Mouse (Mus musculus) erythroblast, adult 5-6 weeks (primary cell): ENCODE results near the gene Alkbh2. TPM values are rescaled to one million over a fixed set of nuclear protein-coding genes. Genes with fewer than 3 reads are reported as not detected.

Experiments
- ATAC-seq: replicated peaks from 2 replicates; pipeline ENCODE4 v1.8.0; 2016; ENCODE audit warnings: moderate number of reproducible peaks, mild to moderate bottlenecking, moderate TSS enrichment, inconsistent platforms; ENCODE audit not compliant: poor library complexity, low FRiP score, severe bottlenecking
- total RNA-seq, 2 experiments: library from RNA; stranded (forward) in 1 of 2; stranded (reverse) in 1 of 2; fragments of 150-400 nt in 1 of 2; fragments of 200-764, 138-1000 nt in 1 of 2; gene quantifications; 2 replicates each; pipeline versions ENCODE4 v1.2.3 to v1.2.4; 2015 to 2017; ENCODE audit warnings: low replicate concordance in 2 of 2

Gene Alkbh2
- total RNA-seq, 2 experiments from 2014 or later: 2.5 TPM; not detected in 1

GRCm38 (mm10) chr5:114113334-114113733 lies 14.7 kb downstream of the Alkbh2 start:
- no peak for ATAC-seq

GRCm38 (mm10) chr5:114106391-114106935 lies 21.6 kb downstream of the Alkbh2 start:
- no peak for ATAC-seq

DNA sequence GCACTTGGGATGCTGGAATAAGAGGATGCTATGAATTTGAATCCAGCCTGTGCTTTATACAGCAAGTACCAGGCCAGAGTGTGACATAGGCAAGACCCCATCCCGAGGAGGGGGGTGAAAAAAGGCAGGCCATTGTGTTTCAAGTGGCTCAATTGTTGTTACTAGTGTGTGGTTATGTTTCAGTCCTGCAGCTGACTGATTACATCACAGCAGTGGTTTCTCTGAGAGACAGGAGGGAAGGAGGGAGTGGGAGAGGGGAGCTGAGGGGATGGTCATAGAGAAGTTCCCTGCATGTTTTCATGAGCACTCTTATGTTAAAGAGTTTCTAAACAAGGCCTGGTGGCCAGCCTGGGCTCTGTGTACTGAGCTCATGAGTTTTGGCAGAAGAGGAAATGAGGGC lies 25.2 kb downstream of the Alkbh2 start:
- no peak for ATAC-seq

DNA sequence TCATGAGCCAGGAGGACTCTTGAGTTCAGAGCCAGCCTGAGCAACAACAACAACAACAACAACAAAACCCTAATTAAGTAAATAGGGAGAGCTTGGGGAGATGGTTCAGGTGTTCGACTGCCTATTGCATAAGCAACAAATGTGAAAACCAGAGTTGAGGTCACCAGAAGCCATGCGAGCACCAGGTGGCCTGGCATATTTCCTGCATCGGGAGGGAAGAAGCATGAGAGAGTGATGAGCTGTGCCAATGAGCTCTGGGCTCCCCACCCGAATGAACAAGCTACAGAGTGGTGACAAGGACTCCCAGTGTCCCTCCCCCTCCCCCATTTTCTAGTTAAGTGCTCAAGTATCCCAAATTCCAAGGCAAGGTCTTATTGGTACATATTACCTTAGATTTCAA lies 26.1 kb downstream of the Alkbh2 start:
- no peak for ATAC-seq

DNA sequence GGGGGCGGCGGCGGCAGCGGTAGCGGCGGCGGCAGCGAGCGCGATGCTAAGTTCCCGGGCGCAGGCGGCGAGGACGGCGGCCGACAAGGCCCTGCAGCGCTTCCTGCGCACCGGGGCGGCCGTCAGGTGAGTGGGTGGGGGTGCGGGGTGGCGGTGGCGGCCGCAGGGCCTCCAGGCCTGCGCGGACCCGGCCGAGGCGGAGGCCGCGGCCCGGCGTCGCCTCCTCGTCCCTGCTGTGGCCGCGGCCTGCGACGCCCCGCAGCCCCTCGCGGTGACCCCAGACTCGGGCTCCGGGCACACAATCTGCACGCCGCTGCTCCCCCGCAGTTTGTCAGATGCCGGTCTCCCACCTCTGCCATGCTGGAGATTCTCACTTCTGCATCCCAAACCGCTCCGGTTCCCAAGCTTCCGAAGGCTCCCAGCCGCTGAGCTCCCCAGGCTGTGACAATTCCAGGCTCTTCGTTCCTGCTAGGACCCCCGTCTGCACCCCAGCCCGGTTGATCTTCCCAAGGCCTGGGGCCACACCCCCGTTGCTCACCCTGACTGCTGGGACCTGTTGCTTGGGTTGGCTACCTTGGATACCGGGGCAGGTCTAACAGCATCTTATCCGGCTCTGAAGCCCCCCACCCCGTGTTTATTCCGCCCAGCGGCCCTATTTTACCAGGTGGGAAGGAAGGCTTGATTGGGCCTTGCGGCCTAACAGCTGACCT lies 27.5 kb downstream of the Alkbh2 start:
- ATAC-seq: no peak

DNA sequence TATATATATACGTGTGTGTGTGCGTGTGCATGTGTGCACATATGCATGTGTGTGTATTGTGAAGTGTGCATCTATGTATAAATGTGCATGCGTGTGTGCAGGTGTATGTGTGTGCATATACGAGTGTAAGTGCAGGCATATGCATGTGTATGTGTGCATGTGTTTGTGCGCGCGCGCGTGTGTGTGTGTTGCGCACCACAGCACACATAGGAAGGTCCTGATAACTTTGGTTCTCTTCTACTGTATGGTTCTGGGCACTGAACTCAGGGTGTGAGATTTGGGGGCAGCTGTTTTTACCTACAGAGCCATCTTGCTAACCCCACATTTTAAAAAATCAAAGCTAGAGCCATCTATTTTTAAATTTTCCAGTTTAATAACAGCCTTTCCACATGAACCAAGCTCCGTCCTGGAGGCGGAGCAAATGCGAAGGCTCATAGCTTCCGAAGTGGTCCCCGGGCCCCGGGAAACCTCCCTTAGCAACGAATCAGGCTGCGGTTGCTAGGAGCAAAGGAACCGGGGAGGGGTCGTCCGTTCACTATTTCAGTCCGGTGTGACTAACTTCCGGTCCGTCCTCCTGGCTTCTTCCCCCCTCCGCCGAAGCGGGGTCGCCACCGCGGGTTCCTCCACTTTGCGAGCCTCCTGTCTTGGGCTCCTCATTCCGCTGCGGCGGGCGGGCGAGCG lies 28.2 kb downstream of the Alkbh2 start:
- no peak for ATAC-seq

GRCm38 (mm10) chr5:114091057-114091807 lies 36.8 kb downstream of the Alkbh2 start, which contains the start of gene Svop:
Gene Svop, minus strand, starts transcription at chr5:114091570.
- ATAC-seq: no peak

GRCm38 (mm10) chr5:114090421-114091013 lies 37.5 kb downstream of the Alkbh2 start:
- ATAC-seq: no peak

DNA sequence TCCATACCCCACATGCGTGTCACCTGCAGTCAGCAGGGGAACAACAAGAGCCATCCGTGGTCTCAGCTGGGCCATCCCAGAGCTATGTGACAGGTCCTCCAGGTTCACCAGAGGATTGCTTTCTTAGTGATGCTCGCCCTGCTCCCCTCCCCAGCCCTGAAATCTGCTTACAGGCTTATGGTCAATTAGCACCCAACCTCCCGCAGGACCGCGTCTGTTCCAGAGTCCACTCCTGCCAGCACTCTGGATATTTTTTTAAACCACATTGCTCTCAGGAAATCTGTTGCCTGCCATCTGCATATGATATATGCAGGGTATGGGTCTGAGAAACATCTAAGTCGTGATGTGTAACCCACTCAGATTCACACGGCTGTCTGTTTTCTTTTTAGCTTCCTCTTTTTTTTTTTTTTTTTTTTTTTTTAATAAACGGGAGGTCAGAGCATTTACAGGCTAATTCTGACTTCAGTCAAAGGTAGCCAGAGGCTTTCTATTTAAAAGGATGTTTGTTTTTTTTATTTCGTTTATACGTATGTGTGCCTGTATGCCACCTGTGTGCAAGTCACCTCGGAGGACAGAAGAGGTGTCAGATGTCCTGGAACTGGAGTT lies 40.0 kb downstream of the Alkbh2 start:
- no peak for ATAC-seq

DNA sequence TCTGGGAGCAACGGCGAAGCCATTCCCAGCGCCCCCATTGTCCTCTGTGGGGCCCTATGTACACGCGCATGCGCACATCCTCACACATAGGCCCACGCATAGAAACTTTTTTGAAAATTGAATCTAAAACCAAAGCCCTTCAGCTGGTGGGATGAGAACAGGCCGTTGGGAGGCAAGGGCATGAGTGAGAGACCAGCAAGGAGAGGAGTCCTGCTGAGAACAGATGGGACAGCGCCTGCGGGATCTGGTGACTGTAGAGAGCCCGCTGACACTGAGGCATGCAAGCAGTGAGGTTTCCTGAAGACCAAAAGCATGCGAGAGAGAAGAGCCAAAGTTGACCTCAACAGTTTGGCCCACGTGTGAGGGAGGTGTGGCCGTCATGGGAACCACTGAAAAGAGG lies 42.5 kb downstream of the Alkbh2 start:
- ATAC-seq: no peak

DNA sequence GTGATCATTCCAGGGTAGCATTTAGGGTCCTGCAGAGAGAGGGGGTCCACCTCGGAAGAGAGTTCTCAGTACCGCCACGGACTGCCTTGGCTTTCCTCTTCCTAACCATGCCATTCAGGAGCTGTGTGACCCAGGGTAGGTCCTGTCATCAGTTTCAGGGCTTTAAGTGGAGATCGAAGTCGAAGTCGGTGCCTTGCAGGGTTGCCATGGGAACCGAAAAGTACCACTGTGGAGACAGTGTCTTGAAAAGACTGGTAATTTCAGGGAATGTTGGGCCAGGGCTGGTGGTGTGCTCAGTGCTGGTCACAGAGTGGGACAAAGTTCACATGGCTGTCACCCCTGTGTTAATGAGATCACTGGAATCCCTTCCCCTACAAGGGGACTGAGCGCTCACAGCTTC lies 51.0 kb downstream of the Alkbh2 start:
- no peak for ATAC-seq

Other genes starting within 250 kb of the Alkbh2 start
- 23.2 and 30.9 TPM in 2 replicates for gene Coro1c, start 219.5 kb downstream of the Alkbh2 start, total RNA-seq (2015; ENCODE audit: low replicate concordance)
- 20.5 and 26.8 TPM in 2 replicates for gene Coro1c, start 219.5 kb downstream of the Alkbh2 start, total RNA-seq (2017; ENCODE audit: low replicate concordance)
- 55.9 and 63.5 TPM in 2 replicates for gene Ssh1, start 134.3 kb downstream of the Alkbh2 start, total RNA-seq (2015; ENCODE audit: low replicate concordance)
- 60.6 and 63.8 TPM in 2 replicates for gene Ssh1, start 134.3 kb downstream of the Alkbh2 start, total RNA-seq (2017; ENCODE audit: low replicate concordance)
- gene Dao, start 124.5 kb downstream of the Alkbh2 start, total RNA-seq (2015; ENCODE audit: low replicate concordance): not detected in 2 replicates
- not detected in 2 replicates for gene Dao, start 124.5 kb downstream of the Alkbh2 start, total RNA-seq (2017; ENCODE audit: low replicate concordance)
- gene Usp30, start 62.8 kb downstream of the Alkbh2 start, total RNA-seq (2015; ENCODE audit: low replicate concordance): 0.84 and 6.3 TPM in 2 replicates
- 0.60 and 1.4 TPM in 2 replicates for gene Usp30, start 62.8 kb downstream of the Alkbh2 start, total RNA-seq (2017; ENCODE audit: low replicate concordance)
- gene Svop, start 36.6 kb downstream of the Alkbh2 start, total RNA-seq (2015; ENCODE audit: low replicate concordance): not detected in 2 replicates
- gene Svop, start 36.6 kb downstream of the Alkbh2 start, total RNA-seq (2017; ENCODE audit: low replicate concordance): not detected in 2 replicates
- 1.9 and 2.1 TPM in 2 replicates for gene Ung, start 2.2 kb upstream of the Alkbh2 start, total RNA-seq (2015; ENCODE audit: low replicate concordance)
- 0.68 and 4.7 TPM in 2 replicates for gene Ung, start 2.2 kb upstream of the Alkbh2 start, total RNA-seq (2017; ENCODE audit: low replicate concordance)
- gene Acacb, start 18.3 kb upstream of the Alkbh2 start, total RNA-seq (2015; ENCODE audit: low replicate concordance): 0.21 TPM in 1 of 2 replicates, not detected in the other
- 0.14 TPM in 1 of 2 replicates, not detected in the other for gene Acacb, start 18.3 kb upstream of the Alkbh2 start, total RNA-seq (2017; ENCODE audit: low replicate concordance)
- not detected in 2 replicates for gene Foxn4, start 145.6 kb upstream of the Alkbh2 start, total RNA-seq (2015; ENCODE audit: low replicate concordance)
- gene Foxn4, start 145.6 kb upstream of the Alkbh2 start, total RNA-seq (2017; ENCODE audit: low replicate concordance): not detected in 2 replicates
- gene Myo1h, start 160.9 kb upstream of the Alkbh2 start, total RNA-seq (2015; ENCODE audit: low replicate concordance): not detected in 2 replicates
- gene Myo1h, start 160.9 kb upstream of the Alkbh2 start, total RNA-seq (2017; ENCODE audit: low replicate concordance): 0.84 TPM in 1 of 2 replicates, not detected in the other